Mouse (Mus musculus) kidney, adult 2 months (tissue): ENCODE data around the gene Tlk2.

Experiments used
- CTCF ChIP-seq: fragments of 200-500 bp; conservative IDR thresholded peaks from 2 replicates; pipeline ENCODE4 v1.5.1; 2011; ENCODE audit warnings: low read depth, mild to moderate bottlenecking, control low read depth, low read length, moderate library complexity, mixed read lengths; ENCODE audit not compliant: insufficient read depth, insufficient read length
- POLR2A ChIP-seq: fragments of 200-500 bp; IDR thresholded peaks from one replicate; pipeline ENCODE4 v1.6.1; 2011; ENCODE audit warnings: low read depth, low read length, control low read depth

DNA sequence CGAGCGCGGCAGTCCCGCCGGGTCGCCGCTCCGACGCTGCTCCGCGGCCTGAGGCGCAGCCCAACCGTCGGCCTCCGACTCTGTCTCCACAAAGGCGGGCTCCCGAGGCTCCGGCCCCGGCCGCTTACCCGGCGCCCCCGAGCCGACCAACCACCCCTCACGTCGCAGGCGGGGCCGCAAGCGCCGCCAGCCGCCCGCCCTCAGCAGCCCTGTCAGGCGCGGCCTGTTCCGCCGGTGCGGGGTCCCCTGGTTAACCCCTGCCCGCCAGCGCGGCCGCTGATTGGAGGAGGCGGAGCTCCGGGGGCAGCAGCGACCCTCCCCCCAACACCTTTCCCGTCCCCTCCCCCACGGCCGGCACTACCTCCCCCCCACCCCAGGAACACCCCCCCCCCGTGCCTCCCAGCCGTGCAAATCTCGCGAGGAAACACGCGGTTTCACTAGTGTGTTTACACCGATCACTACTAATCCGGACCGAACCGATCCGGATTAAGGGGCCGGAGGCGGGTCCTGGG is 2.6 kb downstream of the Tlk2 start:
- TF ChIP-seq POLR2A (no peak), CTCF (no peak)
